Mouse (Mus musculus) spleen, adult 2 months (tissue): ENCODE measurements around the gene Megf8.

Experiments
- CTCF ChIP-seq: fragments of 200-500 bp; IDR thresholded peaks from 2 replicates; pipeline ENCODE4 v1.5.1; 2011; ENCODE audit warnings: mild to moderate bottlenecking, inconsistent platforms; ENCODE audit not compliant: insufficient read depth, insufficient read length, insufficient replicate concordance; ENCODE audit errors: extremely low read depth
- POLR2A ChIP-seq: fragments of 200-500 bp; IDR thresholded peaks from 2 replicates; pipeline ENCODE4 v1.6.1; 2011; ENCODE audit warnings: low read depth, low read length, inconsistent platforms

DNA sequence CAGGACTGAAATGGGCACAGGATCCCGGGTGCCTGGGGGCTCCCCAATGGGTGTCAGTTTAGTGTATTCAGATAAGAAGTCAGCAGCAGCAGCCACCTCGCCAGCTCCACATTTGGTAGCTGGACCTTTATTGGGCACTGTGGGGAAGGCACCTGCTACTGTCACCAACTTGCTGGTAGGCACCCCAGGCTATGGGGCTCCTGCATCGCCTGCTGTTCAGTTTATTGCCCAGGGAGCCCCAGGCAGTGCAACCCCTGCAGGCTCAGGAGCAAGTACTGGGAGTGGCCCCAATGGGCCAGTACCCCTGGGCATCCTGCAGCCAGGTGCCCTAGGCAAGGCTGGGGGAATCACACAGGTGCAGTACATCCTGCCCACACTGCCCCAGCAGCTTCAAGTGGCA lies 28.2 kb upstream of the Megf8 start:
- no peak for TF ChIP-seq POLR2A
- no peak for TF ChIP-seq CTCF
